ENCODE assay signal across 15 mouse cellular contexts in the genomic region with DNA sequence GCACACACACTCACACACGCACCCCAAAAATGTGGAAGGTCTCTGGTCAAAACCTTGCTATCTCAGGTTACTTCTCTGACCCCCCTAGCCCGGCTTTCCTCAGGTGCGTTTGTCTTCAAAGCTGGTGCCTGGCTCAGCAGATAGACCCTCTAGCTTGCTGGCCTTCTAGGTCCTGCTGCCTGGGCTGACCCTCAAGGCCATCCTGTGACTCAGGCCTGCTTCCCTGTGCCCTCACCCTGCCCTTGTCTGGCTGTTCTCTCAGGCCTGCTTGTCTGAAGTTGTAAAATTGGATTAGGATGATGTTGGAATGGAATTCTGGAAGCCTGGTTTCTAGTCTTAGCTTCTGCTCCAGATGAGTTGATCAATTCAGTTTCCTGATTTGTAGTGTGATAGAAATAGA.
"Had no signal": no experiment of that assay in that cellular context is flagged by ENCODE, and none has a peak within 500 bp of the region (broad histone marks: within the 10 kb centered on the region; RNA-seq: fewer than 3 reads in every experiment).

No protein-coding gene starts in this region.

- DNase-seq: kidney, adult 2 months; kidney, postnatal 36 days; liver; liver, embryonic 13.5 days; liver, postnatal 0 days; lung, postnatal 14 days; midbrain, embryonic 14.5 days; retina, postnatal 1 day; right cerebral cortex, postnatal 4 days; spleen, adult 18-20 months; thymus, adult 18-20 months; thymus, postnatal 14 days had no signal

- ATAC-seq: liver, postnatal 0 days had no signal

- H3K9ac ChIP-seq: limb, embryonic 12.5 days; liver, embryonic 13.5 days; liver, postnatal 0 days; lung, embryonic 15.5 days; neural tube, embryonic 12.5 days had no signal

- H3K27ac ChIP-seq: limb, embryonic 12.5 days; liver, embryonic 13.5 days; lung, embryonic 15.5 days; neural tube, embryonic 12.5 days had no signal

- H3K9me3 ChIP-seq: limb, embryonic 12.5 days; liver, embryonic 13.5 days; lung, embryonic 15.5 days; neural tube, embryonic 12.5 days had no signal

- H3K27me3 ChIP-seq: limb, embryonic 12.5 days; liver, embryonic 13.5 days; lung, embryonic 15.5 days; neural tube, embryonic 12.5 days had no signal

- H3K4me2 ChIP-seq: limb, embryonic 12.5 days; liver, embryonic 13.5 days; lung, embryonic 15.5 days; neural tube, embryonic 12.5 days had no signal

- H3K4me3 ChIP-seq: limb, embryonic 12.5 days; liver, embryonic 13.5 days; lung, embryonic 15.5 days; neural tube, embryonic 12.5 days had no signal
